Mouse (Mus musculus): Measurements from ENCODE around the gene CN725425. TPM values are rescaled to one million over a fixed set of nuclear protein-coding genes. Genes with fewer than 3 reads are reported as not detected.

The CN725425 gene
- total RNA-seq, 2 experiments from 2014 or later = 0.25 TPM; not detected in 1

DNA sequence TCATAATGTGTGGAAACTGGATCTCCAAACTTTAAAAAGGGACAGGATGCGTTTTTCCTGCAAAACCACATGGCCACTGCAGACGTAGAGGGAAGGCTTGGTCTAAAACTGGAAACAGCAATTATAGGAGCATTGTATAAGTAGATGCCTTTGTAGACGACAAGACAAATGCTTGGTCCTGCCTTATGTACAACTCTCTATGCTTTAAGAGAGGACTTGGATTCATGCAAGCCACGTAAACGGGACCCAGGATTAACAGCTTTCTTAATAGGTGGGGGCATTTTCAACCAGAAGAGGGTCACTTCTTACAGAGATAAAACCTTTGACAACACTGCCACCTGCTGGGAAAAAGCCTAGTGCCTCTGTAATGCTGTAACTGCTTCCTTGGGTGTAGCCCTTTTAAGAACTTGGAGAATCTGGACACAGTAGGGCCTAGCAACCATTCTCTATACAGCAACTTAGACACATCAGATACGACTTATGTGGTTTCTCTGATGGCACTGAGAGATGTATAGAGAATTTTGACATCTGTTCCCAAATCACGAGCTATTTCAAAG lies 105.1 kb downstream of the CN725425 start:
- Histone ChIP-seq H3K4me3 (no peak overlapping the region), H3K27ac (no peak overlapping the region)
- DNase-seq (ENCODE audit: low spot score in 2 of 2) = peak; percentile 26 to 58
- TF ChIP-seq CTCF (conservative IDR thresholded peaks at IDR 0.05) = peak; percentile 78

Other genes with a start within 250 kb of the CN725425 start
- 100 to 1,000 TPM; 126 to 130 TPM for gene Kif21a, start 149.5 kb upstream of the CN725425 start, total RNA-seq (2021)
- 10 to 100 TPM; 18.4 to 20.5 TPM for gene Abcd2, start 7.7 kb upstream of the CN725425 start, total RNA-seq (2021)

Data from layer of hippocampus, adult 2 months (tissue).